Mouse (Mus musculus) stomach, postnatal 0 days (tissue): ENCODE measurements around the gene Spag8. TPM values are rescaled to one million over a fixed set of nuclear protein-coding genes. Genes with fewer than 3 reads are reported as not detected.

Source experiments
- ATAC-seq: fragments of 200-750 bp; cut with Nextera tagmentation; 2 replicates; pipeline ENCODE4 v1.8.0; 2017; ENCODE audit not compliant: low FRiP score, low TSS enrichment
- DNase-seq: peaks from one replicate; pipeline ENCODE4 v3.0.0-alpha.2; 2016; ENCODE audit warnings: low spot score
- H3K27ac ChIP-seq: fragments of 300-500 bp; sonication (generic); replicated peaks from 2 replicates; pipeline ENCODE4 v1.5.1; 2014; ENCODE audit warnings: mild to moderate bottlenecking, control low read depth
- H3K27me3 ChIP-seq: fragments of 300-500 bp; sonication (generic); 2 replicates; pipeline ENCODE4 v1.6.1; 2014; ENCODE audit warnings: low read length; ENCODE audit not compliant: control insufficient read depth, insufficient read depth
- H3K36me3 ChIP-seq: fragments of 300-500 bp; sonication (generic); 2 replicates; pipeline ENCODE4 v1.6.1; 2014; ENCODE audit warnings: low read length, mixed read lengths; ENCODE audit not compliant: control insufficient read depth, insufficient read depth
- H3K4me1 ChIP-seq: fragments of 300-500 bp; sonication (generic); replicated peaks from 2 replicates; pipeline ENCODE4 v1.6.1; 2014; ENCODE audit warnings: antibody characterized with exemption; ENCODE audit not compliant: control insufficient read depth, insufficient read depth
- H3K4me2 ChIP-seq: fragments of 300-500 bp; sonication (generic); replicated peaks from 2 replicates; pipeline ENCODE4 v1.6.1; 2014; ENCODE audit warnings: low read depth, mild to moderate bottlenecking, control low read depth, moderate library complexity
- H3K4me3 ChIP-seq: fragments of 300-500 bp; sonication (generic); 2 replicates; pipeline ENCODE4 v1.5.1; 2014; ENCODE audit warnings: low read depth, low read length, control low read depth
- H3K9ac ChIP-seq: fragments of 300-500 bp; sonication (generic); 2 replicates; pipeline ENCODE4 v1.6.1; 2014; ENCODE audit warnings: mild to moderate bottlenecking, low read length, control low read depth, mixed read lengths
- H3K9me3 ChIP-seq: fragments of 300-500 bp; sonication (generic); 2 replicates; pipeline ENCODE4 v1.6.1; 2016; ENCODE audit warnings: low read length; ENCODE audit not compliant: control insufficient read depth
- CTCF ChIP-seq: IDR thresholded peaks from 2 replicates; pipeline ENCODE4 v1.5.1; 2016; ENCODE audit warnings: antibody characterized with exemption, low read depth, mild to moderate bottlenecking, moderate library complexity
- EP300 ChIP-seq: optimal IDR thresholded peaks from 2 replicates; pipeline ENCODE3; 2016; ENCODE audit warnings: antibody characterized with exemption
- WGBS: fragments of 180-500 bp; shearing (Covaris S2); extraction: QIAGEN DNeasy Blood & Tissue Kit; methylation state at CpG from one replicate; pipeline ENCODE4 v1.1.7; 2014; 5-methylcytosine and 5-hydroxymethylcytosine counted together
- polyA plus RNA-seq: library from polyadenylated mRNA; unstranded; fragments of >200 nt; fragmentation: Nextera tagmentation; extraction: Ambion mirVana; gene quantifications from 2 replicates; pipeline ENCODE4 v1.2.1, GENCODE M21; 2015

The Spag8 gene
- polyA plus RNA-seq, 1 experiment from 2014 or later: 0.23 TPM

DNA sequence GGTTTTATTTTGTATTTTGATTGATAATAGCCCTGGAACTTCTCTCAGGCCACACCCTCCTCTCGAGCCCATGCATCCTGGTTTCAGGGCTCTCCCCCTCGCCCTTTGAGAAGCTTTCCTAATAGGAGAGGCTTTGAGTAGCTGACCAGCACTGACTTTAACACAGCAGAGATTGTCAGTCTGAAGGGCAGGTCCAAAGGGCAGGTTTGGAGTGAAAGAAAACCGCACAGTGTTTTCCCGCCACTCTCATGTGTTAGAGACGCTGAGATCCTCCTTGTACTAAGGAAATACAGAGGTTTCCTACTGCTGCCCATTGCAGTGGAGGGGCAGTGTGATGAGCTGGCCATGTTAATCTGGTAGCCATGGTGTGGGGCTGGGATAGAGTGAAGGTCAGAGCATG is 21.6 kb upstream of the Spag8 start:
- Histone ChIP-seq H3K36me3 (no peaks in the 10 kb centered on the region; the same call in 1 of the 2 replicates), H3K9ac (no peak overlapping the region), H3K4me2 (no peak overlapping the region), H3K4me3 (no peak overlapping the region), H3K27ac (no peak overlapping the region), H3K4me1 (no peaks in the 10 kb centered on the region), H3K27me3 (no peaks in the 10 kb centered on the region), H3K9me3 (no peaks in the 10 kb centered on the region)
- ATAC-seq (no peak), DNase-seq (no peak)
- 70% methylated on average over 5 of the region's 5 CpGs for WGBS
- TF ChIP-seq CTCF (no peak), EP300 (no peak)

GRCm38 (mm10) chr4:43673703-43674102 is 20.3 kb upstream of the Spag8 start:
- ATAC-seq: no peak
- 71% methylated on average over 8 of the region's 8 CpGs for WGBS

GRCm38 (mm10) chr4:43672070-43672469 is 18.7 kb upstream of the Spag8 start:
- Histone ChIP-seq H3K9me3 (no peaks in the 10 kb centered on the region), H3K27me3 (no peaks in the 10 kb centered on the region), H3K4me2 (no peak overlapping the region), H3K4me1 (0 out of 2 replicates have a peak, but pooled peaks cover 4% of the 10 kb centered on the region), H3K36me3 (no peaks in the 10 kb centered on the region; the same call in 1 of the 2 replicates), H3K27ac (no peak overlapping the region), H3K4me3 (no peak overlapping the region), H3K9ac (no peak overlapping the region)
- no peak for TF ChIP-seq EP300
- peak; percentile 89 for TF ChIP-seq CTCF
- ATAC-seq (0 out of 2 replicates have a peak, but pooled peaks have one; percentile 11), DNase-seq (peak; percentile 89)
- 15% methylated on average over 2 of the region's 2 CpGs for WGBS

More at GRCm38 (mm10) chr4:43673703-43674102, 20.3 kb upstream of the Spag8 start:
- H3K9me3 ChIP-seq: no peaks in the 10 kb centered on the region
- H3K27me3 ChIP-seq: no peaks in the 10 kb centered on the region
- H3K36me3 ChIP-seq: no peaks in the 10 kb centered on the region; the same call in 1 of the 2 replicates
- no peak overlapping the region for H3K4me3 ChIP-seq
- DNase-seq: no peak
- H3K9ac ChIP-seq: no peak overlapping the region
- no peak overlapping the region for H3K4me2 ChIP-seq
- no peak overlapping the region for H3K27ac ChIP-seq
- H3K4me1 ChIP-seq: 0 out of 2 replicates have a peak, but pooled peaks cover 4% of the 10 kb centered on the region
- TF ChIP-seq CTCF (no peak), EP300 (no peak)

DNA sequence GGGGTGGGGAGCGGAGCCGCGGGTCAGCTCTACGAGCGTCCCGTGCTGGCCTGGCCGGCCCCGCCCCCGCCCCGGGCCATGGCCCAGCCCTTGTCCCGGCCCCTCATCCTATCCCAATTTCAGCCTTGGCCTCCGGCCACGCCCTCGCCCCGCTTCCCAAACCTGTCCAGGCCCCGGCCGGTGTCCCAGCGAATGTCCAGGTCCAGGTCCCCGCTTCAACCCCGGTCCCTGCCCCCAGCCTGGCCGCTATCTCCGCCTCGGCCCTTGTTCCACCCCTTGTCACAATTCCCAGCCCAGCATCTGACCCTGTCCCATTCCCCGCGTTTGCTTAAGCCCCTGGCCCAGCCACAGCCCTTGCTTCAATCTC is 16.0 kb upstream of the Spag8 start:
- Histone ChIP-seq H3K36me3 (no peaks in the 10 kb centered on the region), H3K4me2 (peak overlapping the region; percentile 93), H3K9me3 (no peaks in the 10 kb centered on the region), H3K9ac (peak overlapping the region; percentile 90), H3K27ac (peak overlapping the region; percentile 73), H3K4me1 (0 out of 2 replicates have a peak, but pooled peaks cover 4% of the 10 kb centered on the region), H3K4me3 (peak overlapping the region; percentile 83), H3K27me3 (no peaks in the 10 kb centered on the region)
- DNase-seq (no peak), ATAC-seq (no peak)
- TF ChIP-seq CTCF: no peak
- TF ChIP-seq EP300: no peak
- 0% methylated on average over 20 of the region's 25 CpGs for WGBS

- 2% methylated on average over 41 of the region's 41 CpGs for WGBS
- H3K36me3 ChIP-seq: no peaks in the 10 kb centered on the region
- H3K4me1 ChIP-seq: 0 out of 2 replicates have a peak, but pooled peaks cover 4% of the 10 kb centered on the region
- peak; percentile 93 for DNase-seq
- peak within 1 kb of the TSS; percentile 90 for H3K9ac ChIP-seq
- H3K27ac ChIP-seq: peak within 1 kb of the TSS; percentile 73
- TF ChIP-seq EP300 (no peak), CTCF (no peak)
- peak; percentile 95 for ATAC-seq
- peak within 1 kb of the TSS; percentile 93 for H3K4me2 ChIP-seq
- H3K27me3 ChIP-seq: no peaks in the 10 kb centered on the region
- no peaks in the 10 kb centered on the region for H3K9me3 ChIP-seq
- peak within 1 kb of the TSS; percentile 83 for H3K4me3 ChIP-seq
Observed at GRCm38 (mm10) chr4:43668782-43669427, 15.5 kb upstream of the Spag8 start, which contains the start of the genes Tmem8b and Fam221b. Tmem8b (plus strand) TSS chr4:43668971. Fam221b (minus strand) TSS chr4:43669145.

- Histone ChIP-seq H3K9me3 (no peaks in the 10 kb centered on the region), H3K4me1 (0 out of 2 replicates have a peak, but pooled peaks cover 4% of the 10 kb centered on the region), H3K9ac (no peak overlapping the region), H3K36me3 (no peaks in the 10 kb centered on the region), H3K27ac (no peak overlapping the region), H3K4me3 (no peak overlapping the region), H3K4me2 (no peak overlapping the region), H3K27me3 (no peaks in the 10 kb centered on the region)
- ATAC-seq: no peak
- WGBS: 24% methylated on average over 4 of the region's 4 CpGs
- no peak for TF ChIP-seq EP300
- TF ChIP-seq CTCF: peak; percentile 70
- DNase-seq: no peak
Observed at GRCm38 (mm10) chr4:43666412-43666811, 13.0 kb upstream of the Spag8 start.
